Mouse (Mus musculus) lung, postnatal 10 days (tissue): ENCODE data around the gene Gm10639.
"Not testable (repeated sequence)": the region's sequence is repeated elsewhere in the genome, so short reads cannot be mapped to it uniquely, and the experiment has no call there.

Experiments
- DNase-seq: peaks from one replicate; pipeline ENCODE4 v3.0.0; 2021

Gene Gm10639

GRCm38 (mm10) chr9:78348206-78349004 is 58.7 kb downstream of the Gm10639 start:
- DNase-seq = not testable (repeated sequence)

- not testable (repeated sequence) for DNase-seq
These were observed 59.4 kb downstream of the Gm10639 start for GRCm38 (mm10) chr9:78349141-78349540.

- DNase-seq = not testable (repeated sequence)
These were observed 60.3 kb downstream of the Gm10639 start for GRCm38 (mm10) chr9:78350007-78350406.

- DNase-seq = no peak
These were observed 61.9 kb downstream of the Gm10639 start for GRCm38 (mm10) chr9:78351504-78352220.
